Mouse (Mus musculus) heart, embryonic 16.5 days (tissue): Measurements from ENCODE around the gene Bak1. TPM values are rescaled to one million over a fixed set of nuclear protein-coding genes. Genes with fewer than 3 reads are reported as not detected.
A peak's percentile ranks its signal among the peaks of the same experiment; 100 is the strongest.

Experiments
- ATAC-seq: fragments of 200-750 bp; cut with Nextera tagmentation; replicated peaks from 2 replicates; pipeline ENCODE4 v1.8.0; 2017; ENCODE audit warnings: moderate number of reproducible peaks; ENCODE audit not compliant: insufficient read depth, low FRiP score; ENCODE audit errors: extremely low read depth
- H3K27ac ChIP-seq: fragments of 300-500 bp; sonication (generic); 2 replicates; pipeline ENCODE4 v1.5.1; 2014; ENCODE audit warnings: mild to moderate bottlenecking, low read length, control low read depth, moderate library complexity
- H3K27me3 ChIP-seq: fragments of 300-500 bp; sonication (generic); 2 replicates; pipeline ENCODE4 v1.6.1; 2014; ENCODE audit warnings: low read length, mixed read lengths; ENCODE audit not compliant: control insufficient read depth, insufficient read depth
- H3K36me3 ChIP-seq: fragments of 300-500 bp; sonication (generic); 2 replicates; pipeline ENCODE4 v1.6.1; 2014; ENCODE audit not compliant: control insufficient read depth, insufficient read depth
- H3K4me1 ChIP-seq: fragments of 300-500 bp; sonication (generic); 2 replicates; pipeline ENCODE4 v1.6.1; 2014; ENCODE audit warnings: low read length, mixed read lengths; ENCODE audit not compliant: control insufficient read depth, insufficient read depth
- H3K4me2 ChIP-seq: fragments of 300-500 bp; sonication (generic); 2 replicates; pipeline ENCODE4 v1.6.1; 2014; ENCODE audit warnings: low read depth, mild to moderate bottlenecking, control low read depth, low read length
- H3K4me3 ChIP-seq: fragments of 300-500 bp; sonication (generic); 2 replicates; pipeline ENCODE4 v1.5.1; 2014; ENCODE audit warnings: mild to moderate bottlenecking, control low read depth, low read length
- H3K9ac ChIP-seq: fragments of 300-500 bp; sonication (generic); 2 replicates; pipeline ENCODE4 v1.6.1; 2014; ENCODE audit warnings: low read length, control low read depth
- H3K9me3 ChIP-seq: fragments of 300-500 bp; sonication (generic); replicated peaks from 2 replicates; pipeline ENCODE4 v1.6.1; 2016; ENCODE audit warnings: low read length; ENCODE audit not compliant: control insufficient read depth
- WGBS: fragments of 180-500 bp; shearing (Covaris S2); extraction: QIAGEN DNeasy Blood & Tissue Kit; methylation state at CpG from one replicate; pipeline ENCODE4 v1.1.7; 2014; 5-methylcytosine and 5-hydroxymethylcytosine counted together
- polyA plus RNA-seq: library from polyadenylated mRNA; unstranded; fragments of >200 nt; fragmentation: Nextera tagmentation; extraction: Ambion mirVana; gene quantifications from 2 replicates; pipeline ENCODE4 v1.2.1, GENCODE M21; 2015

Bak1 gene
- polyA plus RNA-seq, 1 experiment from 2014 or later = 6.2 TPM

DNA sequence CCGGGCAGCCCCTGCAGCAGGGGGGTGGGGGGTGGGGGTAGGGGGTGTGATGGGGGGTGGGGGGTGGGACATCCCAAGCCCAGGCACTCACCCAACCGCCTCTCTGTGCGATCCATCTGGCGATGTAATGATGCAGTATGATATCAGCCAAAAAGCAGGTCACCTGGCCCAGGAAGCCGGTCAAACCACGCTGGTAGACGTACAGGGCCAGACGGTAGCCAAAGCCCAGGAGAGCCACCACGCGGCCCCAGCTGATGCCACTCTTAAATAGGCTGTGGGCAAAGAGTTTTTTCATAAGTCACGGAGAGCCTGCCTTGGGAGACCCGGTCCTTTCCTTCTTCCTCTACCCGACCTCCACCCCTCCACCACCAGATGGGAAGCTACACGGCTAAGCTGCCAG lies 7.7 kb downstream of the Bak1 start:
- peaks cover 7% of the 10 kb centered on the region; the same call in 1 of the 2 replicates for H3K4me1 ChIP-seq
- H3K4me2 ChIP-seq = no peak overlapping the region
- no peaks in the 10 kb centered on the region for H3K27me3 ChIP-seq
- H3K9me3 ChIP-seq = no peaks in the 10 kb centered on the region
- ATAC-seq = no peak
- H3K36me3 ChIP-seq = peaks cover 32% of the 10 kb centered on the region
- H3K4me3 ChIP-seq = no peak overlapping the region
- whole genome bisulfite sequencing = 90% methylated on average over 14 of the region's 14 CpGs
- H3K27ac ChIP-seq = no peak overlapping the region
- no peak overlapping the region for H3K9ac ChIP-seq

DNA sequence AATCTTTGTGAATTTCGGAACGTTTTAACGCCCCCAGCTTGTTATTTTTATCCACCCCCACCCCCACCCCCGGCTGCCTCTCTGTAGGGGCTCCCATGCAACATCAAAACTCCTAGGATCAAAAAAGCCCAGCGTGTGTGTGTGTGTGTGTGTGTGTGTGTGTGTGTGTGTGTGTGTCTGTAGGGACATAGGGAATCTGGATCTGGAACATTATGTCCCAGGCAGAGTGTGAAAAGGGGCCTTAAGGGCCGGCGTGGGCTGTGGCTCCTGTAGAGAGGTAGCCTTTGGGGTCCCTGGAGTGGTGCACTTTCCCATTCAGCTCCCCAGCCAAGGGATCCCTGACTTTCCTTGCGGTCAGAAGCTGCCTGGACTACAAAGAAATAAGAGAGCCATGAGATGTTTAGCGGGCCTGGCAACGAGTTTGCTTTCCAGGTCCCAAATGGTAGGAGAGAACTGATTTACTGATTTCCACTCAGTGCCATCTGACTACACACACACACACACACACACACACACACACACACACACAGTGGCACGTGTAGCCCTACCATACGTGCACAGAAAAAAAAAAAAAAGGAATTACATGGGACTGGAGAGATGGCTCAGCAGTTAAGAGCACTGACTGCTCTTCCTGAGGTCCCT lies 10.1 kb downstream of the Bak1 start:
- no peak for ATAC-seq
- Histone ChIP-seq H3K9me3 (no peaks in the 10 kb centered on the region), H3K9ac (peak overlapping the region; percentile 70), H3K27ac (peak overlapping the region; percentile 78), H3K27me3 (no peaks in the 10 kb centered on the region), H3K4me1 (peaks cover 7% of the 10 kb centered on the region; the same call in 1 of the 2 replicates), H3K4me2 (peak overlapping the region; percentile 82), H3K4me3 (peak overlapping the region; percentile 67), H3K36me3 (peaks cover 25% of the 10 kb centered on the region)
- WGBS = 35% methylated on average over 12 of the region's 12 CpGs

DNA sequence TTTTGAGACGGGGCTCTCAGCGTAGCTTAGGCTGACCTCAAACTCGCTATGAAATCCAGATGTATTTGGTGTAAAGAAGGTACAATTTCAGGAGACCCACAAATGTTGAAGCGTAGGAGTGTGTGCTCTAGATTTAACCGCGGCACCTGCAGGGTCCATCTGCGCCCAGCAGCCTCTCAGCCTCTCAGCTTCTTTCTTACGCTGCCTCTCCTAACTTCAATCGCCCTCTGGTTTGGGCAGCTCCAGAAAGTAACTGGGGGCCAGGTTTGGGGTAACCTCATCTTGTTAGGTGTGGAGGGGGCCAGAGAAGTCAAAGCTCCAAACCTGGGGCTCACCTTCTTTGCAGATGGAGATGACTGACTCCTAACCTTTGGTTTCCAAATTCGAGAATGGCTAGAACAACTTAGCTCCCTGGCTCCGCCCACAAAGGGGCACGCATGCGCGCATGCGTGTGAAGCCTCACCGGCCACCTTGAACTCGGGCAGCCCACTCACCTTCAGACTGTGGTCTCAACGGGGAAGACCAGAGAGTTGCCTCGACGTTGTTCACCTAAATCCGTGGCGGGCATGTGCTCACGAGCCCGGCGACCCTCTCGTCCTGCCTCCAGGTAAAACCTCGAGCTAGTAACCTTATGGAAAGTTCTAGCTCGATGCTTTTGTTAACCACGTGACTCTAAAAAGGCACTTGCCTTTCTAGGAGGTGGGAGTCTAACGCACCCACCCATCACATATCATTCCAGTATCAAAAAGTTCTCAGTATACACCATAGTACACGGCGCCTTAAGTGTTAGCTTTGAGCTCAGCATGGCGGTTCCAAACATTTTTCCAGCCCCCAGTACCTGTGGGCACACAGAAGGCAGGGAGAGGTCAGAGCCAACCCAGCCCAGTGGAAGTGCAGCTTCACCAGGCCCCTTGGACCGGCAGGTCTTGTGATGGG lies 11.0 kb downstream of the Bak1 start:
- peak overlapping the region; percentile 82 for H3K4me2 ChIP-seq
- H3K4me1 ChIP-seq = peaks cover 7% of the 10 kb centered on the region
- H3K9me3 ChIP-seq = no peaks in the 10 kb centered on the region
- peak overlapping the region; percentile 67 for H3K4me3 ChIP-seq
- peak overlapping the region; percentile 78 for H3K27ac ChIP-seq
- ATAC-seq = peak; percentile 81
- H3K27me3 ChIP-seq = no peaks in the 10 kb centered on the region
- H3K36me3 ChIP-seq = peaks cover 25% of the 10 kb centered on the region
- H3K9ac ChIP-seq = peak overlapping the region; percentile 70
- WGBS = 8% methylated on average over 34 of the region's 34 CpGs

DNA sequence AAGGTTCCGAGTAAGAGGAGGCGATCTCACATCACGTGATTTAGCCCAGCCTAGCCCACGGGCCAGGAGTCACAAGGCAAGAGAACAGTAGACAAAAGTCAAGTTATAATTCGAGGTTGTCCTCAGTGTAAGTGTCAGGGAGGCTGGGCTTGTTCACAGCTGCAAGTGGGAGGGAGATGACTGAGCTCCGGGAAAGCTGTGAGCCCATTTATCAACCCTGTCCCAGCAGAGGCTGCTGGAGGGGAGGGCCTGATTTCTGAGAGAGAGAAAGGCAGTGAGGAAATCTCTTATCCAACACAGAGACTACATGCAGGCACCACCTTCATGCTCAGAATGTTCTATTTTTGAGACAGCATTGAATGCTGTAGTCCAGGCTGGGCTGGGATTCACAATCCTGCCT lies 15.9 kb downstream of the Bak1 start:
- Histone ChIP-seq H3K27ac (no peak overlapping the region), H3K9ac (no peak overlapping the region), H3K4me2 (no peak overlapping the region), H3K36me3 (no peaks in the 10 kb centered on the region), H3K27me3 (no peaks in the 10 kb centered on the region), H3K4me1 (peaks cover 5% of the 10 kb centered on the region), H3K4me3 (no peak overlapping the region), H3K9me3 (no peaks in the 10 kb centered on the region)
- no peak for ATAC-seq
- WGBS = 35% methylated on average over 6 of the region's 6 CpGs

DNA sequence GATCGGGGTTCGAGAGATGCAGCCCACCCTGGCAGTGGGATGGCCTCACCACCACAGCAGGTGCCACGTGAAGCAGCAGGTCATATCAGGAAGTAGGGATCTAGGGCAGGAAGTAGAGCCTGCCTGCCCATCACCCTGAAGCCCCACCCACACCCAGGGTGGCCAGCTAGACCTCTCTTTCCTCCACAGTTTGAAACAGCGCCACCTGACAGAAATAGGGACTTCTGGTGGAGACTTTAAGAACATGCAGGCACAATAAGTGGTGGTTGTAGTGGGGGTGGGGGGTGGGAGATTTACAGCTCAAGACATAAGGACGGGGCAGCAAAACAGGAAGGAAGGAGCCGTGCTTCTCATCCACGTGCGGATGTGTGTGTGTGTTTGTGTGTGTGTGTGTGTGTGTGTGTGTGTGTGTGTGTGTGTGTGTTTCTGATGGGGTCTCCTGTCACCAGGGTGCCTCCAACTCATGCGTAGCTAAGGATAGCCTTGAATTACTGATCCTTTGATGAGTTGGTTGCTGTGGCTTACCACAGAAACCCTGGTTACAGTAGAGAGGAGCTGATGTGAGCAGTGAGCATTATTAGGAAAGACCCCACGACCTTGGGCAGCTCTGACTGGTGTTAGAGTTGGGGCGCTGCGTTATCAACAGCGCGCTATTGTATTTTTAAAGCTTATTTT lies 16.7 kb downstream of the Bak1 start:
- no peaks in the 10 kb centered on the region for H3K27me3 ChIP-seq
- H3K4me2 ChIP-seq = peak overlapping the region; percentile 21
- no peak overlapping the region for H3K27ac ChIP-seq
- ATAC-seq = no peak
- H3K9me3 ChIP-seq = no peaks in the 10 kb centered on the region
- no peak overlapping the region for H3K9ac ChIP-seq
- H3K36me3 ChIP-seq = no peaks in the 10 kb centered on the region
- WGBS = 51% methylated on average over 14 of the region's 14 CpGs
- no peak overlapping the region for H3K4me3 ChIP-seq
- peaks cover 5% of the 10 kb centered on the region for H3K4me1 ChIP-seq

DNA sequence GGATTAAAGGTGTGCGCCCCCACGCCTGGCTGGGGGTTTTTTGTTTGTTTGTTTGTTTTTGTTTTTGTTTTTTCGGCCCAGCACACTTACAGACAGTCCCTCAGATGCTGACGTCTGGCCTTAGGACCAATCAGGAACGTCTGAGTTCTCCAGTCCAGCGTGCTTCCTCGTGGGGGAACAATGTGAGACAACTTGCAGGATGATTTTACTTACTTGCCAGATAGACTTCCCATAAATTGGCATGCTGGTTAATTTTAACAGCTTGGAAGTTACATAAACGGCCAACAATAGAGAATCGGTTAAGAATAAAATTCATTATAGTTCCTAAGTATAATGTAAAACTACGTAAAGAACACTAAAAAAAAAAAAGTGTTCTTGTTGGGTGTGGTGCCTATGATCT lies 17.6 kb downstream of the Bak1 start:
- ATAC-seq = no peak

DNA sequence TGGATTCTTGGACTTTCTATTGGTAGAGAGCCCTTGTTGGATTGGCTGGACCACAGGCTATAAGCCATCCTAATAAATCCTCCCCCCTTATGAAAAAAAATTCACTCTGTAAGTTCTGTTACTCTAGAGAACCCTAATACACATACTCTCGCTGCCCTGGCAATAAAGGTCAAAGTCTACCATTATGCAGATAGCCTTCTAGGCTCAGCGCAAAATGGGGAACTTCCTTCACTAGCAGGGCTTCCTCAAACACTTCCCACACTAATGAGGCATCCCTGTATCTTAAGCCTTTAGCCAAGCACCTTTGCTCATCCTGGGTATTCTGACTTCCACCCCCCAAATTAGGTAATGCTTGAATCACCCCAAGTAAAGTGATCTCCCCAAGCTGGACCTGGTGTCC lies 20.5 kb downstream of the Bak1 start:
- 76% methylated on average over 2 of the region's 2 CpGs for WGBS

More for the DNA sequence above, 17.6 kb downstream of the Bak1 start:
- H3K36me3 ChIP-seq = no peaks in the 10 kb centered on the region
- no peaks in the 10 kb centered on the region for H3K27me3 ChIP-seq
- H3K9ac ChIP-seq = no peak overlapping the region
- no peak overlapping the region for H3K4me2 ChIP-seq
- no peak overlapping the region for H3K27ac ChIP-seq
- no peak overlapping the region for H3K4me3 ChIP-seq
- WGBS = 85% methylated on average over 10 of the region's 10 CpGs
- 0 out of 2 replicates have a peak, but pooled peaks cover 4% of the 10 kb centered on the region for H3K9me3 ChIP-seq
- peaks cover 5% of the 10 kb centered on the region for H3K4me1 ChIP-seq

DNA sequence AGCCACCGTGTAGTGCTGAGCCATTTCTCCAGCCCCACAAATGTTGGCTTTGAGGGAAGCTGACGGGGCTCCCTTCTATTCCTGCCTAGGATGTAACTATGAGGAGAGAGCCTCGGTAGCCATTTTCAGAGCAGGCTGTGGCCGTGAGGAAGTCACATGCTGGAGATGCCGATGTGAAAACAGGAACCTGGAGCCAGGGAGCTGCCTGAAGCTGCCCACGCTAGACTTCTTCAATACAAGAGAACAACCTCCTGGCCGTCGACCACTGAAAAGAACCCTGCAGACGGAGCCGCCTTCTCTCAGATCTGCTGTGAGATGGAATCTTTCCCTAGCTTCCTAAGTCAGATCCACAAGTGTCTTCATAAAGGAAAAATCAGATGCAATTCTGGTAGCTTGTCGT lies 23.2 kb downstream of the Bak1 start:
- H3K9me3 ChIP-seq = 0 out of 2 replicates have a peak, but pooled peaks cover 6% of the 10 kb centered on the region
- H3K27ac ChIP-seq = no peak overlapping the region
- peak overlapping the region; percentile 20; the same call in 1 of the 2 replicates for H3K9ac ChIP-seq
- WGBS = 41% methylated on average over 11 of the region's 11 CpGs
- no peaks in the 10 kb centered on the region for H3K27me3 ChIP-seq
- H3K36me3 ChIP-seq = no peaks in the 10 kb centered on the region
- H3K4me1 ChIP-seq = no peaks in the 10 kb centered on the region
- ATAC-seq = no peak
- H3K4me3 ChIP-seq = no peak overlapping the region
- peak overlapping the region; percentile 9; the same call in 1 of the 2 replicates for H3K4me2 ChIP-seq

More for the DNA sequence above, 20.5 kb downstream of the Bak1 start:
- H3K36me3 ChIP-seq = no peaks in the 10 kb centered on the region
- H3K4me1 ChIP-seq = peaks cover 5% of the 10 kb centered on the region
- H3K4me3 ChIP-seq = no peak overlapping the region
- no peak overlapping the region for H3K9ac ChIP-seq
- no peak for ATAC-seq
- no peaks in the 10 kb centered on the region for H3K27me3 ChIP-seq
- no peak overlapping the region for H3K4me2 ChIP-seq
- H3K9me3 ChIP-seq = 0 out of 2 replicates have a peak, but pooled peaks cover 6% of the 10 kb centered on the region
- no peak overlapping the region for H3K27ac ChIP-seq
